8 mouse cellular contexts compared by ENCODE assay signal in genomic region chr3:34019540-34020381, GRCm38 (mm10). TPM values are rescaled to one million over a fixed set of nuclear protein-coding genes. Genes with fewer than 3 reads are reported as not detected.
DNase-seq lines count a peak whose midpoint lies in the region; ATAC-seq lines count a peak whose summit lies in the region.

Gene Fxr1, plus strand, starts transcription at chr3:34019943.

- H3K4me1 ChIP-seq in embryonic facial prominence, embryonic 12.5 days = peaks cover 3% of the 10 kb centered on the region; the same call in 1 of the 2 replicates
- H3K4me1 ChIP-seq in midbrain, embryonic 11.5 days (ENCODE audit: control insufficient read depth, insufficient read depth, low read length) = peaks cover 2% of the 10 kb centered on the region

- H3K36me3 ChIP-seq in embryonic facial prominence, embryonic 12.5 days = no peaks in the 10 kb centered on the region
- H3K36me3 ChIP-seq in midbrain, embryonic 11.5 days (ENCODE audit: control insufficient read depth, insufficient read depth, low read length) = no peaks in the 10 kb centered on the region

- intact Hi-C loops in left cerebral cortex, postnatal 4 days (cut with DNase I) = no loop called here

- H3K4me3 ChIP-seq in embryonic facial prominence, embryonic 12.5 days = peak within 1 kb of the TSS; percentile 91
- H3K4me3 ChIP-seq in midbrain, embryonic 11.5 days (ENCODE audit: low read depth, low read length) = peak within 1 kb of the TSS; percentile 96

- no peaks in the 10 kb centered on the region for H3K27me3 ChIP-seq in embryonic facial prominence, embryonic 12.5 days
- H3K27me3 ChIP-seq in midbrain, embryonic 11.5 days (ENCODE audit: control insufficient read depth, insufficient read depth, low read length) = no peaks in the 10 kb centered on the region

- peak within 1 kb of the TSS; percentile 95 for H3K27ac ChIP-seq in embryonic facial prominence, embryonic 12.5 days
- peak within 1 kb of the TSS; percentile 79 for H3K27ac ChIP-seq in midbrain, embryonic 11.5 days (ENCODE audit: low read depth, low read length)

- H3K9ac ChIP-seq in embryonic facial prominence, embryonic 12.5 days = peak within 1 kb of the TSS; percentile 100
- peak within 1 kb of the TSS; percentile 99 for H3K9ac ChIP-seq in midbrain, embryonic 11.5 days (ENCODE audit: low read length)

- peak; percentile 97 for ATAC-seq in embryonic facial prominence, embryonic 12.5 days (ENCODE audit: insufficient number of reproducible peaks, insufficient read depth, low FRiP score, low TSS enrichment)
- ATAC-seq in midbrain, embryonic 11.5 days (ENCODE audit: low FRiP score) = peak; percentile 97

- under 1% methylated on average over 88 of the region's 97 CpGs for WGBS in embryonic facial prominence, embryonic 12.5 days
- WGBS in midbrain, embryonic 11.5 days = under 1% methylated on average over 85 of the region's 97 CpGs

- no peaks in the 10 kb centered on the region for H3K9me3 ChIP-seq in embryonic facial prominence, embryonic 12.5 days
- no peaks in the 10 kb centered on the region for H3K9me3 ChIP-seq in midbrain, embryonic 11.5 days (ENCODE audit: control insufficient read depth, low read length)

- H3K4me2 ChIP-seq in embryonic facial prominence, embryonic 12.5 days (replicated peaks) = peak within 1 kb of the TSS; percentile 65
- peak within 1 kb of the TSS; percentile 75 for H3K4me2 ChIP-seq in midbrain, embryonic 11.5 days

- peak; percentile 93 to 96 for DNase-seq in adrenal gland, postnatal 36 days
- DNase-seq in heart, adult 11 months = peak; percentile 99
- peak; percentile 81 for DNase-seq in kidney, adult 11 months
- DNase-seq in left cerebral cortex, postnatal 4 days = peak; percentile 84
- peak; percentile 98 for DNase-seq in midbrain, embryonic 11.5 days (ENCODE audit: low spot score, missing footprints)
- DNase-seq in right cerebral cortex, postnatal 4 days = peak; percentile 81
- peak; percentile 84 for DNase-seq in yolk sac, embryonic 10.5 days (ENCODE audit: low spot score)

RNA-seq across cellular contexts. Expression of gene Fxr1, which starts in this region (rescaled TPM):
- total RNA-seq in adrenal gland, postnatal 36 days (2021) = 100 to 1,000 TPM; 113 to 139 TPM
- polyA plus RNA-seq in embryonic facial prominence, embryonic 12.5 days (2016; fragmentation: Nextera tagmentation; extraction: Ambion mirVana) = 61.4 and 69.2 TPM in 2 replicates
- total RNA-seq in left cerebral cortex, postnatal 4 days (2021) = 10 to 100 TPM; 73.8 to 84.8 TPM
- 72.9 and 78.5 TPM in 2 replicates for polyA plus RNA-seq in midbrain, embryonic 11.5 days (2014; fragmentation: Nextera tagmentation; extraction: Ambion mirVana)

Comparison
In these comparisons a context has a peak if more than half of its experiments do, and no peak if none do; other contexts are left out.
1. Peak in every context shown above with its lines: DNase-seq, ATAC-seq, H3K4me3 ChIP-seq and H3K27ac ChIP-seq.